32 mouse cellular contexts compared by ENCODE assay signal in the genomic region with DNA sequence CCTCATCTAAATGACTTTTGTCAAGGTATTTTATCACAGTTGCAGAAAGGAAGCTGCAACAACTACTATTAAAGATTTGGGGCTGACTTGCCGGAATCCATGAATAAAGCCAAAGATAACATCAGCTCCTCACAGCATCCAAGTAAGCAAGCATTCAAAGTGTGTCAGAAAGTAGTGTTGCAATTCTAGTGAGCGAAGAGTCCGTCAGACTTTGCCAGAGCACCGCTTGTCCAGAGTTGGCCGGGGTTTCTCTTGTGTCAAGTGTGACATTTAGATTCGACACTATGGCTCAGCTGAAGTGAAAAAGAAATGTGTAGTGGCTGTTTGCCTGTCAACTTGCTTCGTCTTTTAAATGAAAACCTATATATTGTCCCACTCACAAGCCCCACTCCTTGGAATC. TPM values are rescaled to one million over a fixed set of nuclear protein-coding genes. Genes with fewer than 3 reads are reported as not detected.
DNase-seq lines count a peak whose midpoint lies in the region; ATAC-seq lines count a peak whose summit lies in the region.
"Had no signal": no experiment of that assay in that cellular context is flagged by ENCODE, and none has a peak within 500 bp of the region (broad histone marks: within the 10 kb centered on the region; RNA-seq: fewer than 3 reads in every experiment).

No protein-coding gene starts in this region.

- intact Hi-C loops in heart, postnatal 10 days (cut with DNase I), result no loop called here

- no peak overlapping the region for H3K4me3 ChIP-seq in heart, embryonic 12.5 days
- H3K4me3 ChIP-seq: embryonic facial prominence, embryonic 13.5 days; embryonic facial prominence, embryonic 15.5 days; erythroblast, embryonic 14.5 days; forebrain, embryonic 10.5 days; forebrain, embryonic 12.5 days had no signal

- peaks cover 5% of the 10 kb centered on the region; the same call in 1 of the 2 replicates for H3K4me1 ChIP-seq in heart, embryonic 12.5 days (replicated peaks)
- H3K4me1 ChIP-seq: embryonic facial prominence, embryonic 13.5 days; embryonic facial prominence, embryonic 15.5 days; forebrain, embryonic 10.5 days; forebrain, embryonic 12.5 days had no signal

- H3K36me3 ChIP-seq in heart, embryonic 12.5 days, result no peaks in the 10 kb centered on the region
- H3K36me3 ChIP-seq: embryonic facial prominence, embryonic 13.5 days; embryonic facial prominence, embryonic 15.5 days; forebrain, embryonic 10.5 days; forebrain, embryonic 12.5 days had no signal

- no peak for ATAC-seq in heart, embryonic 12.5 days (ENCODE audit: insufficient number of reproducible peaks, low FRiP score)
- ATAC-seq: activated CD4-positive, CD25-positive, alpha-beta regulatory T cell, adult 4 months; forebrain, embryonic 14.5 days; forebrain, embryonic 16.5 days; Patski had no signal

- H3K9me3 ChIP-seq in heart, embryonic 12.5 days (replicated peaks), result peaks cover under 1% of the 10 kb centered on the region; the same call in 1 of the 2 replicates
- H3K9me3 ChIP-seq: embryonic facial prominence, embryonic 15.5 days; forebrain, embryonic 12.5 days had no signal

- no peak overlapping the region for H3K27ac ChIP-seq in heart, embryonic 12.5 days (ENCODE audit: poor library complexity, severe bottlenecking)
- H3K27ac ChIP-seq: embryonic facial prominence, embryonic 13.5 days; embryonic facial prominence, embryonic 15.5 days; forebrain, embryonic 10.5 days; forebrain, embryonic 12.5 days had no signal

- WGBS in heart, embryonic 12.5 days, result 80% methylated on average over 7 of the region's 7 CpGs

- H3K4me2 ChIP-seq in heart, embryonic 12.5 days, result no peak overlapping the region
- H3K4me2 ChIP-seq: embryonic facial prominence, embryonic 13.5 days; embryonic facial prominence, embryonic 15.5 days; forebrain, embryonic 12.5 days had no signal

- no peak overlapping the region for H3K9ac ChIP-seq in heart, embryonic 12.5 days
- H3K9ac ChIP-seq: embryonic facial prominence, embryonic 13.5 days; embryonic facial prominence, embryonic 15.5 days; forebrain, embryonic 12.5 days had no signal

- no peaks in the 10 kb centered on the region for H3K27me3 ChIP-seq in heart, embryonic 12.5 days (replicated peaks)
- H3K27me3 ChIP-seq: embryonic facial prominence, embryonic 13.5 days; embryonic facial prominence, embryonic 15.5 days; forebrain, embryonic 12.5 days; Patski had no signal

- DNase-seq in heart, adult 8-10 months (ENCODE audit: low spot score), result peak; percentile 6
- DNase-seq in heart, postnatal 4 days, result no peak
- peak; percentile 3 to 5 for DNase-seq in heart, postnatal 10 days
- peak; percentile 91 for DNase-seq in adipocyte (ENCODE audit: low spot score)
- DNase-seq in spleen, postnatal 14 days (ENCODE audit: low spot score in 2 of 2), result no peak
- DNase-seq in frontal cortex, postnatal 36 days (ENCODE audit: low spot score in 2 of 2), result no peak
- DNase-seq: adrenal gland, adult 2 months; adrenal gland, postnatal 10 days; adrenal gland, postnatal 25 days; cerebellum, adult 11 months; cerebellum, adult 18-20 months; cerebellum, adult 8-10 months; cerebellum, adult 9-11 months; cerebellum, postnatal 14 days; cerebellum, postnatal 36 days; embryo, embryonic 11 days had no signal

RNA-seq across cellular contexts. Expression of a gene that starts 45.8 kb away (rescaled TPM):
- not detected for total RNA-seq in heart, adult 8-10 months (2022)
- not detected for total RNA-seq in heart, postnatal 4 days (2021)
- total RNA-seq in heart, postnatal 10 days (2021), result not detected
- not detected in 2 replicates for polyA plus RNA-seq in heart, embryonic 12.5 days (2016; fragmentation: Nextera tagmentation; extraction: Ambion mirVana)
- total RNA-seq: adrenal gland, adult 2 months; adrenal gland, postnatal 10 days; adrenal gland, postnatal 25 days; adrenal gland, postnatal 4 days; common myeloid progenitor, adult 5-6 weeks; ES-E14; MEL had no signal
- polyA plus RNA-seq: activated CD4-positive, CD25-positive, alpha-beta regulatory T cell, adult 4 months; adrenal gland, adult 2 months; brain, embryonic 14.5 days; C2C12; embryonic facial prominence, embryonic 13.5 days; erythroblast, embryonic 14.5 days; forebrain, embryonic 10.5 days; forebrain, embryonic 12.5 days; forebrain, embryonic 14.5 days; forebrain, embryonic 16.5 days had no signal

Comparison
In these comparisons a context has a peak if more than half of its experiments do, and no peak if none do; other contexts are left out.
1. DNase-seq: peak in heart, adult 8-10 months (single experiment), heart, postnatal 10 days (2 of 2) and adipocyte (single experiment); none in heart, postnatal 4 days (single experiment), spleen, postnatal 14 days (0 of 2) and frontal cortex, postnatal 36 days (0 of 2).